Mouse (Mus musculus): ENCODE measurements around the gene Sult1c2. TPM values are rescaled to one million over a fixed set of nuclear protein-coding genes. Genes with fewer than 3 reads are reported as not detected.
"Not testable (repeated sequence)": the region's sequence is repeated elsewhere in the genome, so short reads cannot be mapped to it uniquely, and the experiment has no call there.

Sult1c2 gene
- not detected in 2 replicates for polyA plus RNA-seq (2015; fragmentation: Nextera tagmentation; extraction: Ambion mirVana)

GRCm38 (mm10) chr17:53846206-53846605 is at the start of gene Sult1c2:
Gene Sult1c2, minus strand, starts transcription at chr17:53846339.
- H3K27me3 ChIP-seq (ENCODE audit: control insufficient read depth, insufficient read depth, low read depth, low read length), result no peaks in the 10 kb centered on the region
- no peak within 1 kb of the TSS for H3K4me3 ChIP-seq (ENCODE audit: low read depth, low read length)
- H3K9ac ChIP-seq (ENCODE audit: low read depth, low read length), result no peak within 1 kb of the TSS
- no peaks in the 10 kb centered on the region for H3K4me1 ChIP-seq (ENCODE audit: control insufficient read depth, insufficient read depth, low read length)
- 84% methylated on average over 4 of the region's 4 CpGs for WGBS
- H3K27ac ChIP-seq (ENCODE audit: low read length), result no peak within 1 kb of the TSS
- H3K36me3 ChIP-seq (ENCODE audit: control insufficient read depth, insufficient read depth, low read length), result no peaks in the 10 kb centered on the region
- H3K9me3 ChIP-seq (replicated peaks; ENCODE audit: control insufficient read depth, low read length, poor library complexity, severe bottlenecking), result no peaks in the 10 kb centered on the region
- no peak within 1 kb of the TSS for H3K4me2 ChIP-seq (ENCODE audit: low read length)
- ATAC-seq, result no peak

- not testable (repeated sequence) for H3K4me1 ChIP-seq (ENCODE audit: control insufficient read depth, insufficient read depth, low read length); H3K4me2 ChIP-seq (ENCODE audit: low read length); H3K27ac ChIP-seq (ENCODE audit: low read length); ATAC-seq; H3K27me3 ChIP-seq (ENCODE audit: control insufficient read depth, insufficient read depth, low read depth, low read length); H3K9me3 ChIP-seq (replicated peaks; ENCODE audit: control insufficient read depth, low read length, poor library complexity, severe bottlenecking); H3K4me3 ChIP-seq (ENCODE audit: low read depth, low read length); H3K9ac ChIP-seq (ENCODE audit: low read depth, low read length); H3K36me3 ChIP-seq (ENCODE audit: control insufficient read depth, insufficient read depth, low read length)
- WGBS, result 93% methylated on average over 7 of the region's 7 CpGs
Observed at GRCm38 (mm10) chr17:53879006-53879675, 33.0 kb upstream of the Sult1c2 start.

GRCm38 (mm10) chr17:53874433-53874832 is 28.3 kb upstream of the Sult1c2 start:
- Histone ChIP-seq H3K9me3 (replicated peaks; ENCODE audit: control insufficient read depth, low read length, poor library complexity, severe bottlenecking) (0 out of 2 replicates have a peak, but pooled peaks cover 2% of the 10 kb centered on the region), H3K4me3 (ENCODE audit: low read depth, low read length) (no peak overlapping the region)
- WGBS, result 86% methylated on average over 2 of the region's 2 CpGs

GRCm38 (mm10) chr17:53872192-53872591 is 26.1 kb upstream of the Sult1c2 start:
- Histone ChIP-seq H3K27ac (ENCODE audit: low read length) (no peak overlapping the region), H3K4me1 (ENCODE audit: control insufficient read depth, insufficient read depth, low read length) (no peaks in the 10 kb centered on the region), H3K36me3 (ENCODE audit: control insufficient read depth, insufficient read depth, low read length) (no peaks in the 10 kb centered on the region), H3K9me3 (replicated peaks; ENCODE audit: control insufficient read depth, low read length, poor library complexity, severe bottlenecking) (no peaks in the 10 kb centered on the region), H3K9ac (ENCODE audit: low read depth, low read length) (no peak overlapping the region), H3K4me2 (ENCODE audit: low read length) (no peak overlapping the region), H3K4me3 (ENCODE audit: low read depth, low read length) (no peak overlapping the region), H3K27me3 (ENCODE audit: control insufficient read depth, insufficient read depth, low read depth, low read length) (no peaks in the 10 kb centered on the region)
- 85% methylated on average over 3 of the region's 3 CpGs for WGBS
- no peak for ATAC-seq

More at GRCm38 (mm10) chr17:53874433-53874832, 28.3 kb upstream of the Sult1c2 start:
- no peak overlapping the region for H3K4me2 ChIP-seq (ENCODE audit: low read length)
- no peaks in the 10 kb centered on the region for H3K4me1 ChIP-seq (ENCODE audit: control insufficient read depth, insufficient read depth, low read length)
- H3K9ac ChIP-seq (ENCODE audit: low read depth, low read length), result no peak overlapping the region
- H3K36me3 ChIP-seq (ENCODE audit: control insufficient read depth, insufficient read depth, low read length), result no peaks in the 10 kb centered on the region
- H3K27me3 ChIP-seq (ENCODE audit: control insufficient read depth, insufficient read depth, low read depth, low read length), result no peaks in the 10 kb centered on the region
- no peak for ATAC-seq
- no peak overlapping the region for H3K27ac ChIP-seq (ENCODE audit: low read length)

GRCm38 (mm10) chr17:53869931-53870330 is 23.8 kb upstream of the Sult1c2 start:
- Histone ChIP-seq H3K27ac (ENCODE audit: low read length) (no peak overlapping the region), H3K36me3 (ENCODE audit: control insufficient read depth, insufficient read depth, low read length) (no peaks in the 10 kb centered on the region), H3K4me2 (ENCODE audit: low read length) (no peak overlapping the region), H3K4me1 (ENCODE audit: control insufficient read depth, insufficient read depth, low read length) (no peaks in the 10 kb centered on the region), H3K9ac (ENCODE audit: low read depth, low read length) (no peak overlapping the region), H3K4me3 (ENCODE audit: low read depth, low read length) (no peak overlapping the region), H3K9me3 (replicated peaks; ENCODE audit: control insufficient read depth, low read length, poor library complexity, severe bottlenecking) (no peaks in the 10 kb centered on the region), H3K27me3 (ENCODE audit: control insufficient read depth, insufficient read depth, low read depth, low read length) (no peaks in the 10 kb centered on the region)
- no peak for ATAC-seq

- Histone ChIP-seq H3K27me3 (ENCODE audit: control insufficient read depth, insufficient read depth, low read depth, low read length) (no peaks in the 10 kb centered on the region), H3K36me3 (ENCODE audit: control insufficient read depth, insufficient read depth, low read length) (no peaks in the 10 kb centered on the region), H3K9me3 (replicated peaks; ENCODE audit: control insufficient read depth, low read length, poor library complexity, severe bottlenecking) (no peaks in the 10 kb centered on the region), H3K4me3 (ENCODE audit: low read depth, low read length) (no peak overlapping the region), H3K4me2 (ENCODE audit: low read length) (no peak overlapping the region), H3K4me1 (ENCODE audit: control insufficient read depth, insufficient read depth, low read length) (no peaks in the 10 kb centered on the region), H3K27ac (ENCODE audit: low read length) (no peak overlapping the region), H3K9ac (ENCODE audit: low read depth, low read length) (no peak overlapping the region)
- 91% methylated on average over 6 of the region's 6 CpGs for WGBS
- no peak for ATAC-seq
Observed at GRCm38 (mm10) chr17:53865260-53865955, 19.3 kb upstream of the Sult1c2 start.

GRCm38 (mm10) chr17:53860548-53860947 is 14.4 kb upstream of the Sult1c2 start:
- no peaks in the 10 kb centered on the region for H3K4me1 ChIP-seq (ENCODE audit: control insufficient read depth, insufficient read depth, low read length)
- no peaks in the 10 kb centered on the region for H3K36me3 ChIP-seq (ENCODE audit: control insufficient read depth, insufficient read depth, low read length)
- no peak overlapping the region for H3K4me3 ChIP-seq (ENCODE audit: low read depth, low read length)
- no peak for ATAC-seq
- no peak overlapping the region for H3K9ac ChIP-seq (ENCODE audit: low read depth, low read length)
- H3K27me3 ChIP-seq (ENCODE audit: control insufficient read depth, insufficient read depth, low read depth, low read length), result no peaks in the 10 kb centered on the region
- no peak overlapping the region for H3K27ac ChIP-seq (ENCODE audit: low read length)
- no peak overlapping the region for H3K4me2 ChIP-seq (ENCODE audit: low read length)
- H3K9me3 ChIP-seq (replicated peaks; ENCODE audit: control insufficient read depth, low read length, poor library complexity, severe bottlenecking), result no peaks in the 10 kb centered on the region

- Histone ChIP-seq H3K4me1 (ENCODE audit: control insufficient read depth, insufficient read depth, low read length) (no peaks in the 10 kb centered on the region), H3K27ac (ENCODE audit: low read length) (no peak overlapping the region), H3K36me3 (ENCODE audit: control insufficient read depth, insufficient read depth, low read length) (no peaks in the 10 kb centered on the region), H3K9ac (ENCODE audit: low read depth, low read length) (no peak overlapping the region), H3K4me3 (ENCODE audit: low read depth, low read length) (no peak overlapping the region), H3K9me3 (replicated peaks; ENCODE audit: control insufficient read depth, low read length, poor library complexity, severe bottlenecking) (no peaks in the 10 kb centered on the region), H3K27me3 (ENCODE audit: control insufficient read depth, insufficient read depth, low read depth, low read length) (no peaks in the 10 kb centered on the region), H3K4me2 (ENCODE audit: low read length) (no peak overlapping the region)
- ATAC-seq, result no peak
- 89% methylated on average over 3 of the region's 3 CpGs for WGBS
Observed at GRCm38 (mm10) chr17:53854992-53855391, 8.9 kb upstream of the Sult1c2 start.

- 83% methylated on average over 7 of the region's 7 CpGs for WGBS
- H3K9ac ChIP-seq (ENCODE audit: low read depth, low read length), result no peak overlapping the region
- no peak overlapping the region for H3K4me2 ChIP-seq (ENCODE audit: low read length)
- no peaks in the 10 kb centered on the region for H3K27me3 ChIP-seq (ENCODE audit: control insufficient read depth, insufficient read depth, low read depth, low read length)
- H3K27ac ChIP-seq (ENCODE audit: low read length), result no peak overlapping the region
- no peaks in the 10 kb centered on the region for H3K9me3 ChIP-seq (replicated peaks; ENCODE audit: control insufficient read depth, low read length, poor library complexity, severe bottlenecking)
- no peak overlapping the region for H3K4me3 ChIP-seq (ENCODE audit: low read depth, low read length)
- no peak for ATAC-seq
- no peaks in the 10 kb centered on the region for H3K36me3 ChIP-seq (ENCODE audit: control insufficient read depth, insufficient read depth, low read length)
- no peaks in the 10 kb centered on the region for H3K4me1 ChIP-seq (ENCODE audit: control insufficient read depth, insufficient read depth, low read length)
Observed at GRCm38 (mm10) chr17:53845796-53846195, 343 bp downstream of the Sult1c2 start.

All from midbrain, embryonic 16.5 days (tissue).